Mouse (Mus musculus) heart, embryonic 11.5 days (tissue): ENCODE measurements around the gene Pcyt2. TPM values are rescaled to one million over a fixed set of nuclear protein-coding genes. Genes with fewer than 3 reads are reported as not detected.

Experiments
- ATAC-seq: fragments of 200-750 bp; cut with Nextera tagmentation; replicated peaks from 2 replicates; pipeline ENCODE4 v1.8.0; 2017; ENCODE audit warnings: moderate library complexity; ENCODE audit not compliant: insufficient number of reproducible peaks, low FRiP score, low TSS enrichment
- H3K27ac ChIP-seq: fragments of 300-500 bp; sonication (generic); 2 replicates; pipeline ENCODE4 v1.5.1; 2014; ENCODE audit warnings: mild to moderate bottlenecking, low read depth, low read length
- H3K27me3 ChIP-seq: fragments of 300-500 bp; sonication (generic); 2 replicates; pipeline ENCODE4 v1.6.1; 2014; ENCODE audit warnings: mild to moderate bottlenecking, low read length, mixed read lengths; ENCODE audit not compliant: control insufficient read depth, insufficient read depth
- H3K36me3 ChIP-seq: fragments of 300-500 bp; sonication (generic); 2 replicates; pipeline ENCODE4 v1.6.1; 2014; ENCODE audit warnings: mild to moderate bottlenecking, low read length, moderate library complexity, mixed read lengths; ENCODE audit not compliant: control insufficient read depth, insufficient read depth
- H3K4me1 ChIP-seq: fragments of 300-500 bp; sonication (generic); 2 replicates; pipeline ENCODE4 v1.6.1; 2014; ENCODE audit warnings: low read length; ENCODE audit not compliant: control insufficient read depth, insufficient read depth
- H3K4me2 ChIP-seq: fragments of 300-500 bp; sonication (generic); 2 replicates; pipeline ENCODE4 v1.6.1; 2014; ENCODE audit warnings: mild to moderate bottlenecking, moderate library complexity
- H3K4me3 ChIP-seq: fragments of 300-500 bp; sonication (generic); 2 replicates; pipeline ENCODE4 v1.5.1; 2014; ENCODE audit warnings: low read depth, low read length
- H3K9ac ChIP-seq: fragments of 300-500 bp; sonication (generic); 2 replicates; pipeline ENCODE4 v1.6.1; 2014; ENCODE audit warnings: mild to moderate bottlenecking, low read depth, low read length, moderate library complexity
- H3K9me3 ChIP-seq: fragments of 300-500 bp; sonication (generic); replicated peaks from 2 replicates; pipeline ENCODE4 v1.6.1; 2016; ENCODE audit warnings: low read length; ENCODE audit not compliant: control insufficient read depth
- WGBS: fragments of 180-500 bp; shearing (Covaris S2); extraction: QIAGEN DNeasy Blood & Tissue Kit; methylation state at CpG from one replicate; pipeline ENCODE4 v1.1.7; 2014; ENCODE audit not compliant: insufficient replicate concordance; 5-methylcytosine and 5-hydroxymethylcytosine counted together
- microRNA-seq: library from miRNA; unstranded; fragments of <30 nt; microRNA quantifications from one replicate; pipeline ENCODE4, GENCODE M21; 2016; ENCODE audit warnings: borderline number of aligned reads
- polyA plus RNA-seq: library from polyadenylated mRNA; unstranded; fragments of >200 nt; fragmentation: Nextera tagmentation; extraction: Ambion mirVana; gene quantifications from 2 replicates; pipeline ENCODE4 v1.2.1, GENCODE M21; 2014

Gene Pcyt2
- polyA plus RNA-seq, 1 experiment from 2014 or later: 79.9 TPM

DNA sequence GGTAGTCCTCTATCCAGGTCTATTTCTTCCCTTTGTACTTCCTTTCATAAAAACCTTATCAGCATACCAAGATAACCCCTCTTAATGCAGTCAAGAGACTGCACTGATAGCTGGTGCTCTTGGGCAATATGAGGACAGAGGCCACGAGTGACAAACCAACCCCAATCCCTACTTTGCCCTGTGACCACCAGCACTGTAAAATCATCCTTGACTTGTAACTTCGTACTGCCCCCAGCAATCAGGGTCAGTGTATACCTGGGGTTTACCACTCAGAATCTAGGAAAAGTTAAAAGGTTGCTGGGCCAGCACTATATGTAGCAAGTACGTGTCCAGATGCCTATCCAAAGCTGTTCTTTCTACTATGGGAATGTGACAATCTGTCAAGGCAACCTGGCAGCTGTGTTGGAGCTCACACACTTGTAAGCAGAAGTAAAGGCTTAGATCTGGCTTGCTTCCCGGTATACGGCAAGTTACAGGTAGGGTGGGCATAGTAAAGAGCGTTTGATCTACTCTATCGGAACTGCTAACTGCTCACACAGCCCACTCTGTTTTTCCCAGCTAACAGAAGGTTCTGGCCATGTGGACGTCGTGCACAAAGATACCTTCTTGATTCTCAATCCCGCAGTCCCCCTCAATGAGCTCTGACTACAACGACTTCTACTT is 45.9 kb downstream of the Pcyt2 start:
- no peaks in the 10 kb centered on the region for H3K27me3 ChIP-seq
- peaks cover 28% of the 10 kb centered on the region for H3K36me3 ChIP-seq
- H3K9me3 ChIP-seq: no peaks in the 10 kb centered on the region
- peak overlapping the region; percentile 98 for H3K4me3 ChIP-seq
- H3K9ac ChIP-seq: peak overlapping the region; percentile 92
- WGBS: 7% methylated on average over 11 of the region's 11 CpGs
- peaks cover 16% of the 10 kb centered on the region for H3K4me1 ChIP-seq
- H3K27ac ChIP-seq: peak overlapping the region; percentile 96; the same call in 1 of the 2 replicates
- H3K4me2 ChIP-seq: peak overlapping the region; percentile 86
- ATAC-seq: no peak

DNA sequence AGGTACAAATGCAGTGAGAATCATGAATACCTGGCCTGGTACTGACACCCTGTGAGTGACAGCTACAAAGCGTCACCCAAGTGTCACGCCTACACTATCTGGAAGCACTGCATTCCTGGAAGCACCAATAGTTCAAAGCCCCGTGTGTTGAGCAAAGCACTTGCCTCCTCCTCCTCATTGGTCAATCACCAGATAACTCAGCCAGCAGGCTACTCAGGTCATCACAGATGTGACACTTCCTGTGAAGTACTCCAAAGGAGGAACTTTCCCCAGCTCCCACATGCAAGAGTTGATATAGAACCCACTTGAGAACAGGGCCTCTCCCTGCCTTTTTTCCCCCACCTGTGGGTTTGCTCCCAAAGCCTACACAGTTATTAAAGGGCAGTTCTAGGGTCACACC is 46.6 kb downstream of the Pcyt2 start:
- no peak overlapping the region for H3K27ac ChIP-seq
- no peaks in the 10 kb centered on the region for H3K9me3 ChIP-seq
- peak overlapping the region; percentile 86 for H3K4me2 ChIP-seq
- peaks cover 35% of the 10 kb centered on the region for H3K36me3 ChIP-seq
- peak overlapping the region; percentile 92; the same call in 1 of the 2 replicates for H3K9ac ChIP-seq
- 27% methylated on average over 3 of the region's 3 CpGs for WGBS
- no peaks in the 10 kb centered on the region for H3K27me3 ChIP-seq
- H3K4me3 ChIP-seq: peak overlapping the region; percentile 98
- H3K4me1 ChIP-seq: peaks cover 16% of the 10 kb centered on the region
- no peak for ATAC-seq

DNA sequence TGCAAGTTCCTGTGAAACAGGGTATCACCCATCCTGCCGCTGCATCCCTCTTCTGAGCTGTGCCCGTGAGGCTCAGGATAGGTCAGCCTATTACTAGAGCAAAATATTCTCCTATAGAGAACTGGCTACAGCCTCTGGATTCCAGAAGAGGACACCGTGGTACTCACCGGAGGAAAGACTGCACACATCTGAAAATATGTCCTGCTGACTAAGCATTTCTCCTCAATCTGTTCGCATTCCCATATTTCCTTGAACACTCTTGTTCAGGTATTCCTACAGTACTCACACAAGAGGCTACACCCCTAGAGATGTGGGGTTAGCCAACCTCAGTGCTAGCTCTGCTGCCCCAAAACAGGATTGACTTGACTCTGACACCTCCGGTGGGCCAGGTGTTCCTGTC is 49.4 kb downstream of the Pcyt2 start:
- Histone ChIP-seq H3K4me2 (no peak overlapping the region), H3K4me1 (peaks cover 8% of the 10 kb centered on the region), H3K4me3 (no peak overlapping the region), H3K36me3 (peaks cover 58% of the 10 kb centered on the region), H3K27ac (no peak overlapping the region), H3K9me3 (no peaks in the 10 kb centered on the region), H3K9ac (no peak overlapping the region), H3K27me3 (no peaks in the 10 kb centered on the region)
- WGBS: 95% methylated on average over 6 of the region's 6 CpGs
- ATAC-seq: no peak

DNA sequence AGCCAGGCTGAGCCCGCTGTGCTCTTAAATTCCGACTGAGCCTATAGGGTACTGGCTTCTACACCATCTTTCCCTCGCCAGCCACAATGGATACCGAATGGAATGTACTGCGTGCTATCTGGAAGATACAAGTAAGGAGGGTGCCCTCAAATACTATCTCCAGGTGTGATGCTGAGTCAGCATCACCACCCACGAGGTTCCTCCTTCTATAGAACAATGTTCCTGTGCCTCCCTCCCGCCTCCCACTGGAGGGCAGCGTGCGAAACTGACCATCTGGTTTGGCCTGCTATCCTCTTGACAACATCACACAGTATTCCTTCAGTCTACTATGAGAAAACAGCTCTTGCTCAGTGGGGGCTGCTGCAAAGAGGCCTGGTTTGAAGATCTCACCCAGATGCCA is 52.6 kb downstream of the Pcyt2 start:
- Histone ChIP-seq H3K4me3 (no peak overlapping the region), H3K27me3 (no peaks in the 10 kb centered on the region), H3K9ac (no peak overlapping the region), H3K27ac (no peak overlapping the region), H3K4me2 (no peak overlapping the region), H3K4me1 (no peaks in the 10 kb centered on the region), H3K36me3 (peaks cover 76% of the 10 kb centered on the region), H3K9me3 (no peaks in the 10 kb centered on the region)
- no peak for ATAC-seq
- 87% methylated on average over 9 of the region's 9 CpGs for WGBS

DNA sequence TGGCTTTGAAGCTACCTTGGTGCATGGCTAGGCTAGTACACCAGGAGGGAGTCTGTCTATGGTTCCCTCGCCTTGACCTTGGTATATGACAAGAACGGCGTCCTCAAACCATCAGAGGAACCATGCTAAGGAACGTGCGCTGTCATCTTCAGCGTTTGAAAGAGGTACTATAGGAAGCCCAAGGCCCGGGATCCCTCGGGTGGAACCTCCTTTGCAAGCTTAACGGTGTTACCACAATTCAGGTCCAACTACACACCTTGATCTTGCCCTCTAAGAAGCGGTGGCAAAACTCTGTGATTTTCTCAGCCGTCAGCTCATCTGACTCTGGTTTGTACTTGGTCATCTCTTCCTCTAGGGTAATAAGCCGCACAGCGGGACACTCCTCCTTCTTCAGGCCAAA is 54.8 kb downstream of the Pcyt2 start:
- H3K27ac ChIP-seq: no peak overlapping the region
- H3K27me3 ChIP-seq: no peaks in the 10 kb centered on the region
- ATAC-seq: no peak
- 92% methylated on average over 13 of the region's 13 CpGs for WGBS
- H3K9me3 ChIP-seq: no peaks in the 10 kb centered on the region
- H3K4me2 ChIP-seq: no peak overlapping the region
- no peak overlapping the region for H3K9ac ChIP-seq
- no peaks in the 10 kb centered on the region for H3K4me1 ChIP-seq
- peaks cover 76% of the 10 kb centered on the region for H3K36me3 ChIP-seq
- H3K4me3 ChIP-seq: no peak overlapping the region

DNA sequence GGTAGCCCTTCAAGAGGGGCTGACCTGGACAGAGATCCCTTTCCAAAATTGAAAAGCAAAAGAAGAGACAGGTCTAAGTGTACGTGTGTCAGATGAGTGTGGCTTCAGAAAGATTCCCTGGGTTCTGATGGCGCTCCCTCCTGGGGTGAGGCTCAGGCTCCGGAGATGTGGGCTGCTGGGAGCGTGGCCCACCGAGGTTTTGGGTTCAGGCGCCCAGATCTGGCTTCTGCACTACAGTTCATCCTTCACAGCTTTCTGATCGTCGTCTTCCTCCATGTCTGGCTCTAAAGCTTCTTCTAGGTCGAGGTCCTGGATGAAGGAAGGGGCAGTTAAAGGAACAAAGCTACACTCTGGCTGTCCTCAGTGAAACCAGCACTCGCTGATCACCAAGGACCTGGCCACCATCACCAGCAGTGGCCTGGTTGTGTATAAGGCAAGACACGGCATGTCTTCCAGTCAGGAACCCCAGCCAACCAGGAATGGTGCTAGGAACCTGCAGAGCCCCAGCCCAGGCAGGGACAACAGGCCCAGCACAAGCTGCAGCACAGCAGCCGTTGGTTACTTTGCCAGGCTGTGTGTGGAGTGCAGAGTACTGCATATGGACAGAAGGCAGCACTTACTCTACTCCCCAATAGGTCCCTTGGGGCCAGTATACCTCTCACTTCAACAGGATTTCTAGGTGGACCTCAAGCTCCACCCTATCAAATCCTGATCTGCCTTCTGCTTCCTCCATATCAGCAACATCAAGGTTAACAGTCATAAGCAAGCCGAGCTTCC is 56.6 kb downstream of the Pcyt2 start:
- no peak for ATAC-seq
- no peaks in the 10 kb centered on the region for H3K27me3 ChIP-seq
- no peak overlapping the region for H3K27ac ChIP-seq
- H3K4me1 ChIP-seq: no peaks in the 10 kb centered on the region
- no peak overlapping the region for H3K4me3 ChIP-seq
- peaks cover 62% of the 10 kb centered on the region for H3K36me3 ChIP-seq
- no peaks in the 10 kb centered on the region for H3K9me3 ChIP-seq
- 92% methylated on average over 13 of the region's 13 CpGs for WGBS
- no peak overlapping the region for H3K4me2 ChIP-seq
- H3K9ac ChIP-seq: no peak overlapping the region

Small RNA genes lying within 50 kb of the gene (microRNA-seq; reads per million reads assigned to microRNA genes)
- 0.61 reads per million for gene Mir6936

Other genes with a start within 250 kb of the Pcyt2 start
- 24.2 and 29.6 TPM in 2 replicates for gene Faap100, start 239.2 kb downstream of the Pcyt2 start, polyA plus RNA-seq
- 31.0 and 36.7 TPM in 2 replicates for gene Nploc4, start 180.2 kb downstream of the Pcyt2 start, polyA plus RNA-seq
- gene Tspan10, start 175.3 kb downstream of the Pcyt2 start, polyA plus RNA-seq: not detected in 2 replicates
- gene Pde6g, start 164.4 kb downstream of the Pcyt2 start, polyA plus RNA-seq: 0.24 TPM in 1 of 2 replicates, not detected in the other
- 16.9 and 19.6 TPM in 2 replicates for gene Oxld1, start 159.9 kb downstream of the Pcyt2 start, polyA plus RNA-seq
- 21.3 and 27.5 TPM in 2 replicates for gene Ccdc137, start 159.8 kb downstream of the Pcyt2 start, polyA plus RNA-seq
- gene Arl16, start 150.3 kb downstream of the Pcyt2 start, polyA plus RNA-seq: 43.6 and 48.4 TPM in 2 replicates
- gene Mrpl12, start 133.3 kb downstream of the Pcyt2 start, polyA plus RNA-seq: 222 and 232 TPM in 2 replicates
- 44.2 and 48.3 TPM in 2 replicates for gene Slc25a10, start 126.1 kb downstream of the Pcyt2 start, polyA plus RNA-seq
- gene Gcgr, start 87.2 kb downstream of the Pcyt2 start, polyA plus RNA-seq: 1.5 and 1.8 TPM in 2 replicates
- 157 and 168 TPM in 2 replicates for gene Mcrip1, start 68.2 kb downstream of the Pcyt2 start, polyA plus RNA-seq
- not detected in 2 replicates for gene Ppp1r27, start 66.8 kb downstream of the Pcyt2 start, polyA plus RNA-seq
- 506 and 569 TPM in 2 replicates for gene P4hb, start 44.7 kb downstream of the Pcyt2 start, polyA plus RNA-seq
- gene Arhgdia, start 36.3 kb downstream of the Pcyt2 start, polyA plus RNA-seq: 468 and 477 TPM in 2 replicates
- gene Alyref, start 19.6 kb downstream of the Pcyt2 start, polyA plus RNA-seq: 333 and 334 TPM in 2 replicates
- gene Anapc11, start 19.5 kb downstream of the Pcyt2 start, polyA plus RNA-seq: 200 and 201 TPM in 2 replicates
- 8.8 and 9.1 TPM in 2 replicates for gene Npb, start 9.5 kb downstream of the Pcyt2 start, polyA plus RNA-seq
- gene Sirt7, start 7.3 kb upstream of the Pcyt2 start, polyA plus RNA-seq: 18.8 and 22.5 TPM in 2 replicates
- gene Mafg, start 15.7 kb upstream of the Pcyt2 start, polyA plus RNA-seq: 19.4 and 20.2 TPM in 2 replicates
- 22.8 and 24.9 TPM in 2 replicates for gene Pycr1, start 25.8 kb upstream of the Pcyt2 start, polyA plus RNA-seq
- 8.1 and 12.3 TPM in 2 replicates for gene Myadml2, start 30.2 kb upstream of the Pcyt2 start, polyA plus RNA-seq
- gene Notum, start 43.2 kb upstream of the Pcyt2 start, polyA plus RNA-seq: 1.4 and 1.5 TPM in 2 replicates
- gene Aspscr1, start 55.0 kb upstream of the Pcyt2 start, polyA plus RNA-seq: 93.9 and 103 TPM in 2 replicates
- gene Cenpx, start 95.8 kb upstream of the Pcyt2 start, polyA plus RNA-seq: 114 and 129 TPM in 2 replicates
- gene Lrrc45, start 96.0 kb upstream of the Pcyt2 start, polyA plus RNA-seq: 21.8 and 23.2 TPM in 2 replicates
- gene Rac3, start 103.5 kb upstream of the Pcyt2 start, polyA plus RNA-seq: 1.7 and 3.0 TPM in 2 replicates
- 5.1 and 6.6 TPM in 2 replicates for gene Dcxr, start 109.3 kb upstream of the Pcyt2 start, polyA plus RNA-seq
- 0.36 and 1.0 TPM in 2 replicates for gene Cbr2, start 114.2 kb upstream of the Pcyt2 start, polyA plus RNA-seq
- 4.5 and 5.8 TPM in 2 replicates for gene Hmga1b, start 144.9 kb upstream of the Pcyt2 start, polyA plus RNA-seq
- gene Rfng, start 166.3 kb upstream of the Pcyt2 start, polyA plus RNA-seq: 15.0 and 16.5 TPM in 2 replicates
- 166 and 179 TPM in 2 replicates for gene Gps1, start 166.3 kb upstream of the Pcyt2 start, polyA plus RNA-seq
- gene Dus1l, start 178.5 kb upstream of the Pcyt2 start, polyA plus RNA-seq: 50.0 and 59.9 TPM in 2 replicates
- 33.9 and 42.6 TPM in 2 replicates for gene Fasn, start 206.6 kb upstream of the Pcyt2 start, polyA plus RNA-seq